Mouse (Mus musculus): ENCODE data around the gene Nedd1. TPM values are rescaled to one million over a fixed set of nuclear protein-coding genes. Genes with fewer than 3 reads are reported as not detected.

Gene Nedd1
- 2.5 TPM for polyA plus RNA-seq (2015; fragmentation: Illumina TruSeq; extraction: RNeasy Lipid Tissue Mini Kit (QIAGEN cat#74804); ENCODE audit: insufficient read depth, low read depth, low replicate concordance)

GRCm38 (mm10) chr10:92721771-92722619 is at the start of gene Nedd1:
Nedd1 (minus strand) TSS chr10:92722420.

All from pancreas, adult 10 weeks (tissue).